Mouse (Mus musculus) gastrocnemius, adult 8-10 months (tissue): ENCODE data around the gene Scnn1b. TPM values are rescaled to one million over a fixed set of nuclear protein-coding genes. Genes with fewer than 3 reads are reported as not detected.

Source experiments
- DNase-seq, 2 experiments: peaks; one replicate each; pipeline ENCODE4 v3.0.0; 2022; ENCODE audit warnings: low spot score in 2 of 2
- total RNA-seq, 4 experiments: library from RNA; stranded (reverse); gene quantifications; 2 replicates each; pipeline ENCODE4 v1.2.4; 2022

Gene Scnn1b
- total RNA-seq, 4 experiments from 2014 or later = 0.29 TPM; not detected in 3

DNA sequence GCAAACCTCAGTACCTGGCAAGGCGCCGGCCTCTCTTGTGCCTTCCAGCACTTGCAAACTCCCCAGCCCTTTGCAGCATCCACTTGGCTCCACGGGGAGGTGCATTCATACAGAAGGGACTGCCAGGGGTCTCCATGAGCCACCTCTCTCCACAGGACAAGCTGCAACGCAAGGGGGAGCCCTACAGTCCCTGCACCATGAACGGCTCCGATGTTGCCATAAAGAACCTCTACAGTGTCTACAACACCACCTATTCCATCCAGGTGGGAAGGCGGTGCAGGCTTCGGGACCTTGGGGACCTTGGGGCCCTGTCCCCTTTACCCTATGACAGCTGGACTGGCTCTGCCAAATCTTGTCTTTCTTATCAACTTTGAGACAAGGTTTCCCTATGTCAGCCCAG lies 47.4 kb downstream of the Scnn1b start:
- no peak for DNase-seq

DNA sequence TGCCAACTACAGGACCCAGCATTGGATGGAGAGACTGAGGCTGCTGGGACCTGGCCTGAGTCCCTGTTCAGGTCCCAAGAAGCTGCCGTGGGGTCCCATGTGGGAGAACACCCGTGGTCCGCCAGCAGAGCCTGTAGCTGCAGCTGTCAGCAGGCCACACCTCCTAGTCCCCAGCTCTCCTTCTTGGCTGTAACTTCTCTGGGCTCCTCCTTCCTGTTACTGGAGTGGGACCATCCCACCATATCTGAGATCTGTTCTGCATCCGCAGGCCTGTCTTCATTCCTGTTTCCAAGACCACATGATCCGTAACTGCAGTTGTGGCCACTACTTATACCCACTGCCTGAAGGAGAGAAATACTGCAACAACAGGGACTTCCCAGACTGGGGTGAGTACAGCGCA lies 49.1 kb downstream of the Scnn1b start:
- no peak for DNase-seq

DNA sequence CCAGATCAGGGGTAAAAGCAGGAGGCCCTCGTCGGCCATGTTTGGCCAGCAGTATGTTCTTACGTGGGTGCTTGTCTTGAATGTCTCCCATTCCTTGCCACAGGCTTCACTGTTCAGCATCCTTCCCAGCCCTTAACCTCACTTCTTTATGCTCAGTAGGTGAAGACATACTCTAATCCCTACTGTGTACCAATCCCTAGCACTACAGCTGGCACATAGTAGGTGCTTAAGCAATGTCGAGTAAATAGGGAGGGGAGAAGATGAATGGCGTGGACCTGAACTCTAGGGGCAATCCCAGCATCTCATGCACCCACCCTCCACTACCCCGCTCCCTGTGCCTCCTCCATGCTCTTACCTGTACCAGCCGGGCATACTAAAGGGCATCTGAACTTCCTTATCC lies 59.5 kb downstream of the Scnn1b start:
- no peak for DNase-seq

DNA sequence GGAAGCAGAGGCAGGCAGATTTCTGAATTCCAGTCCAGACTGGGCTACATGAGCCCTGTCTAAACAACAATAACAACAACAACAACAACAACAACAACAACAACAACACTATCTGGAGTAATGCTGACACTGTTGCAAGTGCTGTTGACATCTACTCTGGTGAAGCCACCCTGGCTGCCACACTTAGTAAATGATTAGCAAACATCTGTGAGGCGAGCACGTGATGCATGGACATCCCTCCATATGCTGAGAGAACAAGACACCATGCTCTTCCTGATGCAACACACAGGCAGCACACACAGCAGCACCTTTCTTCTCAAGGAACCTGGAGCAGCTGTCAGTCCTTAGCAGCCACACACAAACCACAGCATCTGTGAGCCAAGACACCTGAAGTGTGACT lies 63.0 kb downstream of the Scnn1b start:
- no peak for DNase-seq

DNA sequence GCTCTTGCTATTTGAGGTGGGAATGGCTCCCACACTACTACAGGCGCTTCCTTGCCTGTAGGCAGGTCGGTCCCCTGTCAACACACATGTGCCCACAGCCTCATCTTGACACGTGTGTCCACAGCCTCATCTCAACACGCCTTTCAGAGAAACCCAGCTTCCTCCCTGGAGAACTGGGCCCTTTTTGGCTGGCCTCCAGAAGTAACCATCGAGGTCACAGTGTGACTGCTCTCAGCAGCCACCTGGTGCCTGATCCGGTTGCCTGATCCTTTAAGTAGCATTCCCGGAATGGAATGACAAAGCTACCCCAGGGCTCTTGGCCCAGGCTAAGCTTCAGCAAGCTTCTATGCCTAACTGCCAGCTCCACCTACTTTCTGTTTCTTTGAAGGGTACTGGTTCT lies 66.4 kb downstream of the Scnn1b start:
- DNase-seq = no peak

DNA sequence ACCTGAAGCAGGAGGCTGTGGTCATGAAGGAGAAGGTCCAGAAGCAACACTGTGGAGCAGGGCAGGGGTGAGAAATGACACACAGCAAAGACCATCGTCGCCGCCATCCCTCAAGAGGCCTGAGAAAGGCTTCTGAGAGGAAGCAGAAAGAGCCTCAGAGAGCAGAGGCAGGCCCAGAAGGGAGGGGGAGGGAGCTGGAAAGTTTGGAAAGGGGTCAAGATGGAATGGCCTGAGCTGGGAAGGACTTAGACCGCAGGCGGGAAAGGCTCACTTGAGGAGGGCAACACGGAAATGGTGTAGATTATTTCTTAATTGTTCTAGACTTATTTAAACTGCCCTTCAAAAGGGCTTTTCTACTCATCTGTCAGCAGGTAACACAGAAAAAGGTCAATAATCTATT lies 68.8 kb downstream of the Scnn1b start:
- no peak for DNase-seq

DNA sequence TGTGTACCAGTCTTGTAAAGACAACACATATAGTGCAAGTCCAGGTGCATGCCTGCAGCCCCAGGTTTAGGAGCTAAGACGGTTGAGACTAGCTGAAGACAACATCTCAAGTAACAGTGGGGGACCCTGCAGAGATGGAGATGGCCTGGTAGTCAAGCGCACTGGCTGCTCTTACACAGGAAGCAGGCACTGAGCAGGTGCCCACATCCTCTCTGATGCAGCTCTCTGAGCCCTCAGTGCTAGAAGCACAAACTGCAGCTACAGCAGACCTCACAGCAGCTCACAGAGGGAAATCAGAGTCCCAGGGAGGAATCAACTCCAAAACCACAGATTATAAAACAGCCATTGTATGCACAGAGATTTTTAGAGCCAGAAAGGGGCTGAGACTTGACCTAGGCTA lies 69.5 kb downstream of the Scnn1b start:
- no peak for DNase-seq

DNA sequence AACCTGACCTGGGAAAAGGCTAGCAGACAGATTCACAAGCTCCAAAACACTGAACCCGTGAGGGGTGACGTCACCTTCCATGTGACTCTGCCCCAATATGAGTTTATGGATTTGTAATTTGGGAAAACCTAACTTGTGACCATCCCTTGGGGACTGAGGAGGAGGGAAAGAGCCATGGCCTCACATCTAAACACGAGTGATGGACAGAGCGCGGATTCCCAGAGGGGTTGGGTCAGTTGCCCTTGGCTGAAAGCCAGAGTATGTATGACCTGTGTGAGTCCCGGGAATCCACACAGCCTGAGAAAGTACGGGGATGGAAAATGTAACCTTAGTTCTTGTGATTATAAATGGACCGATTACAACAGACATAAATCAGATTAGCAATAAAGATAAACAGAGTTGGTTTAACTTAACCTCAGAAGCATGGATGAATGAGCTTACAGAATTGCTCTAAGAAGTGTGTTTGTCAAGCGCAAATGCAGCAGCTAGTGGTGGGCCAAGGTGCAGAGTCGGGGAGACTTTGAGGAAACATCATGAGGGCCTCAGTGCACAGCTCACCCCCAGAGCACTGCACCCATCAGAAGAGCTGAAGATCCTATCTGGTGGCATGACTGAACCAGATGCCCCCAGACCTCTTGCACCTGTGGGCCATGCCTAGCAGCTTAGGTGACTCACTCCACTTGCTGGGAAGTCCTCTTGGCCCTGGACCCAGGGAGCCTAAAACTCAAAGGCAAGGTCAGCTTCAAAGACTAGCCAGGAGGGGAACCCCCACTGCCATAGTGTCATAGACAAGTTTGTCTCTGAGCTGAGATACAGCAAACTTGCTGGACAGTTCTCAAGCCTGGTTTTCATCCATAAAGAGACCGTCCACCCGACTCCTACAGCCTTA lies 71.3 kb downstream of the Scnn1b start:
- peak in 1 of 2 experiments; percentile 24 for DNase-seq

DNA sequence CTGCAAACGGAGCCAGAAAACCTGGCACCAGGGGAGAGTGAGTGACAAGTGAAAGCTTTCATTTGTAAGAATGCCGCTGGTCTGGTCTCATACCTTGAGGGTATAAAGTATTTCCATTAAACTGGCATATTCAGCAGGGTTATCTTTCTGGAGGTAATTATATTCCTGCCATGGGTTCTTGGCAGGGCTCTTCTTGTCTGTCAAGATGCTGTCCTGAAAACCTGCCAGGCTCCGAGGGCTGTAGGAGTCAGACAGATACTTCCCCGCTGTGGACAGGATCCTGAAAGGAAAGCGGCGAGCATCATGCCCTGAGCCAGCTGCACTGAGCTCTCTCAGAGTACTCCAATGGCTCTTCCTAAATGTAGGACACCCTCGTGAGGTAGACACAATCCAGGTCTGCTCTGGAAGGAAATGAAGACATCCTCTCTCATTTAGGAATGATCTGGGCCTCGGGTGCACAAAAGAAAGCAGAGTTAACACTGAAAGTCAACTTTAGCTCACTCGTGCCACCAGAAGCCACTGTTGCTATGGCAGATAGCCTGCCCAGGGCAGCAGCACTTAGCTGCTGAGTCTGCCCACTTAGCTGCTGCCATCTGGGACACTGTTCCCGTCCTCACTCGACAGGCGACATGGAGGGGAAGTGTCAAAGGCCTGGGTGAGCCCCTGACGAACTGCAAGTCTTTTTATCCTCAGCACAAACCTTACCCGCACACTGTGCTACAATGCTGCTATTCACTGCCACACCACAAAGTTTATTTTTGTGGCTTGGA lies 72.2 kb downstream of the Scnn1b start:
- no peak for DNase-seq

DNA sequence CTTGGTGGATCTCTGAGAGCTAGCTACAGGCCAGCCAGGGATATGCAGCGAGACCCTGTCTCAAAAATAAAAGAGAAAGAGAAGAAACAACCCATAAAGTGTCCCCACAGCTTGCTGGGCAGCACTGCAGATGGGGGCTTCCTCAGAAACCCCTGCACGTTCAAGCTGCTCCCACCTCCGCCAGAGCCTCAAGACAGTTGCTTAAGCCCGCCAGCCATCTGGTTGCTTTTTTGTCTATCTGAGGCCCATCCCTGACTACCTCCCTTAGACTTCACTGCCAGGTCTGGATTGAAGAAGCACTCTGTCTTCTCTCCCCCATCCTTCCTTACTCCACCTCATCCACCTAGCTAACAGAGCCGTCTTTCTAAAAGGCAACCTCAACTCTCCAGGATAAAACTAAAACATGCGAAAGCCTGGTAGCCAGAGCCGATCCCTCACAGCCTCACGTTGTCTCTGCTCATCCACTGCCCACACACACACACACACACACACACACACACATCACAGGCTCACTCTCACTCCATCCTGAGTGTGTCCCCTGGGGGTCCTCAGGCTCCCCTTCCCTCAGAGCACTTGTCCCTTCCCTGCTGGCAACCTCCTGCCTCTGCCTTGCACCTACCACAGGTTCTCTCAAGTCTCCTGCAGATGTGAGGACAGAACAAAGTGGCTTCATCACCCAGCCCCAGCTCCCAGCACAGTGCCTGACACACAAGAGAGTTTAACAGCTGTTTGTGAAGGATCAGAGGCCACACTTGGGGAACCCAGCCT lies 73.5 kb downstream of the Scnn1b start:
- DNase-seq = no peak

DNA sequence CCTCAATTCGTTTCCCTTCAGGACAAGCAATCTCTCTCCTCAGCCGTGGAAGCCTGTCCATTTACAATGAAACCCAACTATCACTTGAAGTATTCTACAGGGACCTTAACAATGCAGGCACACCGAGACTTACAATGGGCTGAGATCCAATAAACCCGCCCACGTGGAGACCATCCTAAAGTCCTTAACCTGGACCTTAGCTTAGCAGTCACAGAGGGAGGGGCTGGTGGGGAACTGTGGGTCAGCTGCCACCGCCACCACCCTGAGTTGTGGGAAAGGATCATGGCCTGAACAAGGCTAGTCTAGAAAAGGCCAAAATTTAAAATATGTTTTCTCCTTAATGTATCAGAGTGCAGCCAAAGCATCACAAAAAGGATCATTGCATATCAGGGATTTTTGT lies 74.4 kb downstream of the Scnn1b start:
- DNase-seq = no peak

DNA sequence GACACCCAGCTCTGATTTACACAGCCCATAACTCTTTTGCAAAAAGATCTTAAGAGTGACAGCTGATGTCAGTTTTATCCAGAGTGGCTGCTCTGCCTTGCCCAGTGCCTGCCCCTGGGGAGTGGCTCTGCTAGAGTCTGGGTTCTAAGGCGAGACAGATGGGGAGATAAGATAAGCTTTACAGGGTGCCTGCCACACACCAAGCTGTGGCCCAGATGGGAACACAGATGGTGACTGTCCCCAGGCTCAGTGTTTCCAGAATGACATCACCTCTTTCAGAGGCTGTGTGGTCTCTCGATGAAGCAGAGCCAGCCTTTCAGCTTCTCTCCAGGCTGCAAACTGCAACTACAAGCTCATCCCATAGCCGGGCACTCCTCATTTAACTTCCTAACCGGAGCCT lies 74.9 kb downstream of the Scnn1b start:
- DNase-seq = no peak

DNA sequence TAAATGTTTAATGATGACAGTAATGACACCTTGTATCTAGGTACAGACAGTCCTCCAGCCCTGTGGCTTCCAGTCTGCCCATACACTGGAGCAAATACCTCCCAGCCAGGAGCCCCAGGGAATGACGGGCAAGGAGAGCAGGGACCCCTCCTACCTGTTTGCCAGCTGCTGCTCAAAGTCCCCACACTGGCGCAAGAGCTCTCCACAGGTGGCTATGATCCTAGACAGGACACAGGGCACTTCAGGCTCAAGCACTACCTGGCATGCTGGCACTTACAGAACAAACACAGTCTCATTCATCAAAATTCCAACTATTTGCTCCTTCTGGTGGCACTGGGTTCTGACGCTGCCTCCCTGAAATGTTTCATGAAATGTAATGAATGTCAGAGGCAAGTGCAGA lies 76.2 kb downstream of the Scnn1b start:
- DNase-seq = no peak

DNA sequence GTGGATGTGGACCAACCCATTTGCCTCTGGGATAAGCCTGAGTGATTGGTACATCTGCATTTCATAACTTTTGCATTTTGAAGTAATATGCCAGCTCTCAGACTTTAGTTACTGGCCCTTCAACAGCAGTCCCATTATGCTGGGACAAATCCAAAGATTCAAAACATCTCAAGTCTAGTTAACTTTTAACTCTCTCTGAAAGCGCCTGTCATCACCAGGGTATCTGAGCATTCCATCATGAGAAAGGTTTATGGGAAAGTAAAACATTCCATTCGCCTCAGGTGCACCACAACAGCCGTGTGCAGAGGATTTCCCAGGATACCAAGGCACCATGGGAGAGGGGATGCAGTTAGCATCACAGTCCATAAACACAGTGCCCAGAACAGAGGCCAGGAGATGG lies 76.8 kb downstream of the Scnn1b start:
- DNase-seq = no peak

DNA sequence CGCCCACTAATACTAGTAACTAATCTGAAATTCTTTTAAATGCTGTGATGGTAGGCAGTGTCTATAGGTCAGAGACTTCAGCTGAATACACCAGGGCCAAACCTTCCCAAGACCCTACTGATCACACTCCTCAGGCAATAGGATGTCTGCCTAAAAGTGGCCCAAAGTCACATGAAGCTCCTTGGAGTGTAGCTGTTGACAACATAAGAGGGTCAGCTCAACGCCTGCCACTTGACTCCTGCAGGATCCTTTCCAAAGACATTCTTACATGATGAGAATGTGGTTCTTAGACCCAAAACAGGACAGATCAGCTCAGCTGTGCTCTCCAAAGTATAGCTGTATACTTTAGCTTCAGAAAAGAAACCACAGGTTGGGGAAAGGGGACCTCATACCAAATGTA lies 77.5 kb downstream of the Scnn1b start:
- DNase-seq = no peak

DNA sequence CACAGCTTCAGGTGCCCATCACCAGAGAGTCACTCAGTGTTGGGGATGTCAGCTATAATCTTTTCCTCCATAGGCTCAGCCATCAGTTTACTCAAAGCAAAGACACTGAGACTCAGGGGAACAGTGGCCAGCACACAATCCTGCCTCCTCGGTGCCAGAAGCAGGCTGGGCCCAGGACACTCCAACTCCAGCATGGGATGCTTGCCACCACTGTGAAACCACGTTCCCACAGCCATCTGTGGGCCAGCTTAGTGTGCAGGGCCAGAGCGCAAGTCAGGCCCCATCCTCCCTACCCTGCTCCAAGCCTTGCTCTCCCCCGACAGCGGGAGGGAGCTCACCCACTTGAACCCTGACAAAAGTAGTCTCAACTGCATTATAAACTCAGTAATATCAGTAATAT lies 81.4 kb downstream of the Scnn1b start:
- no peak for DNase-seq

DNA sequence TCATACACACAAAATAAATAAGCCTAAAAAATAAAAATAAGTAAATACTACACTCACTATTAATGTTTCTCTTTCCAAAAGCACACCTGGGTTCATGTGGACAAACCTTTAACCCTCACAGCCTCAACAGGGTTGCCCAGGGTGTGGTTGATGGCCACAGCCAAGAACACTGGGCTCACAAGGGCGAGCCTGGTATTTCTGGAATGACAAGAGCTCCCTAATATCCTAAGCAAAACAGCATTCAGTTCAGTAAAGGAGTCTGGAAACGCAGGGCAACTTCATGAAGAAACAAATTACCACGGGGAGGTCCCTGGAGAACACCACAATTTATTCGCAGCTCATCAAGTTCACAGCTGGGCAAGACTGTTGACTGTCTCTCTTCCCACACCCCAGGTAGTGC lies 82.7 kb downstream of the Scnn1b start:
- no peak for DNase-seq

DNA sequence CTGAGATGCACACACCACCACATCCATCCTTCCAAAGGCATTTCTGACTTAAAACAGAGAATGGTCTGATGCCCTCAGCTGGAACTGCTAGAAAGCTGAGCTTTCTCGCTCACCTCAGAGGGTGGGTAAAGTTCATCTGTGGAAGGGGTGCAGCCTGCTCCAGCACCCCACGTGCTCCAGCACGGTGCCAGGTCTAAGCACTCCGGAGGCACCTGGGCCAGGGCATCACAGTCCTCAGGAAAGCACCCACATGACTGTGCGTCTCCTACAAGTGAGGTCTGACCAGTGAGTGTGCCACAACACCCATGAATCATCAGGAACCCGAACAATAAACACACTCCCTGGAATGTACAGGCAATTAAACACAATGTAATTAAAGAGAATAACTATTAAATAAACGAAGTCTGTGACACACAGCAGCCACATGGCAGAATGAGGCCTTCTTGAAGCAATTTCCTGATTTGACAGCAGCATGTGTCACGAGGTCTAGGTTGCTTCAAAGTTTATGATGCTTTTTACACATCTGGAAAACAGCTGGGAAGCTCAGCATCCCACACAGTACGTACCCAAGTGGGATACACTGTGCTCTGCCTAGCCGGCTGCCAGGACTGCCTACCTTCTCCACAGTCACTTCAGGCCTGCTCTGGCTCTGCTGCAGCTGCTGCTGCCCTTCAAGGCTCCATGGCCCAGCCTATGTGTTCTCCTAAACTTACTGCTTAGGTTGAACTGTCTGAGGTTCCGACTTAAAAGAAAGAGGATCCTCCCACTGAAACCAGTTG lies 90.2 kb downstream of the Scnn1b start:
- no peak for DNase-seq

DNA sequence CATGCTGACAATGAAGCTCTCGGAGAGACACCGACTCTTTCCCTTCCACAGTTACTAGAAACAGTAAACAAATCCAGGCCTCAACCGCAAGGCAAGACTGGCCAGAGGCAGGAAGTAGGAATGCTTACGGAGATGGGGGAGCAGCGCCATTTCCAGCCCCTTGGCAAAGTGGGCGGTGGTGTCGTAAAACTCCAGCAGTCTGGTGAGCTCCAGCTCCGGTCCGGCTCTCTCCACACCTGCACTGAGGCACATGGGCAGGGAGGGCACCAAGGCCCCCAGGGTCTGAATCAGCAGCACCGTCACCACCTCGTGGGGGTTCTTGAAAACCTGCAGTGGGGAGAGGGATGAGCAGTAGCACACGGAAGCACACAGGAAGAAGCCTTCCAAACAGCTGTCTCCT lies 91.0 kb downstream of the Scnn1b start:
- DNase-seq = no peak

DNA sequence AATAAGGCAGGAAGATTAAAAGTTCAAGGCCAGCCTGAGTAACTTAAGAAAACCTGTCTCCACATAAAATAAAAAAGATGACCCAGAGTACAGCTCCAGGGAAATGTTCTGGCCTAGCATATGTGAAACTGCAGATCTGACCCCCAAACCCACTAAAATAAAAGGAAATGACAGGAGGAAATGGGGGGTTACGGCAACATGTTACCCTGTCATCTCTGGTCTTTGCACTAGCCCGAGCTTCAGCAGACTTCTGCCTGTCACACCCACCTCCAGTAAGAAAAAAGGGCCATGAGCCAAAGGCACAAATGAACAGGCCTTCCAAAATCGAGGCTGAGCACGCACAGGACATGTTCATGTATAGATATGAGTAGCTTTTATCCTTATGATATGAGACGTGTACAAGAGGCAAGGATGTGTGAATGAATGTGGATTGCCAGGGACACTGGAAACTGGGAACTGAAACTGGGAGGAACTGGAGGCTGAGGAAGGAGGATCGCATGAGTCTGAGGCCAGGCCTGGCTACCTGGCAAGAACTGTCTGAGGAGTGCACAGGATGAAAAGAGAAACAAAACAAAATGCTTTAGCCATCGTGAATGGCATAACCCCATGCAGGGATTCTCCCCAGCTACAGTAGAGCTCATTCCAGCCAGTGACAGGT lies 97.2 kb downstream of the Scnn1b start:
- DNase-seq = no peak

DNA sequence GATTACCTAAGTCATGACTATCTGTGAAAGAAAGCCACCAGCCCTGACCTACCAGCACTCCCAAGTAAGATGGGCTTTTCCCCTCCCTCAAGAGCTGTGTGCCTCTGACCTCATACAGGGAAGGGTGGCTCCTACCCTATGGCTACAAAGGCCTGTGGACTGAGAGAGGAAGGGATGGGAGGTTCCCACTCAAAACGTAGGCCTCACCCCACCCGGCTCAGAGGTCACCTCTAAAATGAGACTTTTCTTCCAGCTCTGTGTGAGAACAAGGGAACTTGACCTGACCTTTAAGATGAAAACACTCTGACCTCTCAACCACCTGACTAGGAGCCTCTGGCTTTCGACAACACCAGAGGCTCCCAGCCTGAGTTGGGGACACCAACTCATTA lies 97.7 kb downstream of the Scnn1b start:
- DNase-seq = no peak
